Mouse (Mus musculus): ENCODE results near the gene Setd6. TPM values are rescaled to one million over a fixed set of nuclear protein-coding genes. Genes with fewer than 3 reads are reported as not detected.
A peak's percentile ranks its signal among the peaks of the same experiment; 100 is the strongest.

Setd6 gene
- polyA plus RNA-seq, 1 experiment from 2014 or later = 31.7 TPM

GRCm38 (mm10) chr8:95716546-95717335 is 1.1 kb downstream of the Setd6 start:
- Histone ChIP-seq H3K4me2 (replicated peaks) (peak overlapping the region; percentile 97), H3K36me3 (replicated peaks; ENCODE audit: control insufficient read depth, insufficient read depth) (peaks cover 60% of the 10 kb centered on the region), H3K4me1 (replicated peaks; ENCODE audit: control insufficient read depth, insufficient read depth, low read length) (peaks cover 13% of the 10 kb centered on the region), H3K9ac (peak overlapping the region; percentile 85), H3K27me3 (ENCODE audit: control insufficient read depth, insufficient read depth, low read length) (no peaks in the 10 kb centered on the region), H3K4me3 (replicated peaks; ENCODE audit: low read length) (peak overlapping the region; percentile 87), H3K27ac (no peak overlapping the region), H3K9me3 (ENCODE audit: control insufficient read depth, low read length) (no peaks in the 10 kb centered on the region)
- WGBS = 21% methylated on average over 21 of the region's 21 CpGs
- DNase-seq (ENCODE audit: low spot score) (no peak), ATAC-seq (ENCODE audit: low FRiP score) (no peak)

GRCm38 (mm10) chr8:95727625-95728024 is 11.9 kb downstream of the Setd6 start:
- H3K27ac ChIP-seq = no peak overlapping the region
- H3K4me2 ChIP-seq (replicated peaks) = no peak overlapping the region
- no peak overlapping the region for H3K4me3 ChIP-seq (replicated peaks; ENCODE audit: low read length)
- no peak for ATAC-seq (ENCODE audit: low FRiP score)
- WGBS = 96% methylated on average over 4 of the region's 4 CpGs
- no peaks in the 10 kb centered on the region for H3K9me3 ChIP-seq (ENCODE audit: control insufficient read depth, low read length)
- peaks cover 99% of the 10 kb centered on the region for H3K36me3 ChIP-seq (replicated peaks; ENCODE audit: control insufficient read depth, insufficient read depth)
- H3K9ac ChIP-seq = no peak overlapping the region
- H3K27me3 ChIP-seq (ENCODE audit: control insufficient read depth, insufficient read depth, low read length) = no peaks in the 10 kb centered on the region
- DNase-seq (ENCODE audit: low spot score) = no peak
- no peaks in the 10 kb centered on the region for H3K4me1 ChIP-seq (replicated peaks; ENCODE audit: control insufficient read depth, insufficient read depth, low read length)

GRCm38 (mm10) chr8:95738596-95738995 is 22.9 kb downstream of the Setd6 start:
- Histone ChIP-seq H3K36me3 (replicated peaks; ENCODE audit: control insufficient read depth, insufficient read depth) (peaks cover 95% of the 10 kb centered on the region), H3K4me1 (replicated peaks; ENCODE audit: control insufficient read depth, insufficient read depth, low read length) (no peaks in the 10 kb centered on the region), H3K4me2 (replicated peaks) (no peak overlapping the region), H3K9me3 (ENCODE audit: control insufficient read depth, low read length) (no peaks in the 10 kb centered on the region), H3K4me3 (replicated peaks; ENCODE audit: low read length) (no peak overlapping the region), H3K27me3 (ENCODE audit: control insufficient read depth, insufficient read depth, low read length) (no peaks in the 10 kb centered on the region), H3K9ac (no peak overlapping the region), H3K27ac (no peak overlapping the region)
- DNase-seq (ENCODE audit: low spot score) (peak; percentile 55), ATAC-seq (ENCODE audit: low FRiP score) (no peak)
- WGBS = 78% methylated on average over 7 of the region's 7 CpGs

- Histone ChIP-seq H3K9me3 (ENCODE audit: control insufficient read depth, low read length) (no peaks in the 10 kb centered on the region), H3K9ac (no peak overlapping the region), H3K4me3 (replicated peaks; ENCODE audit: low read length) (no peak overlapping the region), H3K36me3 (replicated peaks; ENCODE audit: control insufficient read depth, insufficient read depth) (peaks cover 97% of the 10 kb centered on the region), H3K27ac (no peak overlapping the region), H3K4me2 (replicated peaks) (no peak overlapping the region), H3K4me1 (replicated peaks; ENCODE audit: control insufficient read depth, insufficient read depth, low read length) (no peaks in the 10 kb centered on the region), H3K27me3 (ENCODE audit: control insufficient read depth, insufficient read depth, low read length) (no peaks in the 10 kb centered on the region)
- no peak for ATAC-seq (ENCODE audit: low FRiP score)
- 95% methylated on average over 7 of the region's 7 CpGs for WGBS
- no peak for DNase-seq (ENCODE audit: low spot score)
Measured at GRCm38 (mm10) chr8:95741732-95742131, 26.1 kb downstream of the Setd6 start.

GRCm38 (mm10) chr8:95748028-95748427 is 32.3 kb downstream of the Setd6 start:
- H3K4me3 ChIP-seq (replicated peaks; ENCODE audit: low read length) = no peak overlapping the region
- no peak overlapping the region for H3K9ac ChIP-seq
- H3K9me3 ChIP-seq (ENCODE audit: control insufficient read depth, low read length) = no peaks in the 10 kb centered on the region
- H3K27ac ChIP-seq = no peak overlapping the region
- no peak overlapping the region for H3K4me2 ChIP-seq (replicated peaks)
- H3K27me3 ChIP-seq (ENCODE audit: control insufficient read depth, insufficient read depth, low read length) = no peaks in the 10 kb centered on the region
- no peak for DNase-seq (ENCODE audit: low spot score)
- H3K4me1 ChIP-seq (replicated peaks; ENCODE audit: control insufficient read depth, insufficient read depth, low read length) = no peaks in the 10 kb centered on the region
- peaks cover 97% of the 10 kb centered on the region for H3K36me3 ChIP-seq (replicated peaks; ENCODE audit: control insufficient read depth, insufficient read depth)
- WGBS = 94% methylated on average over 4 of the region's 4 CpGs
- no peak for ATAC-seq (ENCODE audit: low FRiP score)

GRCm38 (mm10) chr8:95751924-95752323 is 36.2 kb downstream of the Setd6 start:
- Histone ChIP-seq H3K9me3 (ENCODE audit: control insufficient read depth, low read length) (no peaks in the 10 kb centered on the region), H3K36me3 (replicated peaks; ENCODE audit: control insufficient read depth, insufficient read depth) (peaks cover 93% of the 10 kb centered on the region), H3K4me1 (replicated peaks; ENCODE audit: control insufficient read depth, insufficient read depth, low read length) (no peaks in the 10 kb centered on the region), H3K4me3 (replicated peaks; ENCODE audit: low read length) (no peak overlapping the region), H3K4me2 (replicated peaks) (no peak overlapping the region), H3K9ac (no peak overlapping the region), H3K27me3 (ENCODE audit: control insufficient read depth, insufficient read depth, low read length) (no peaks in the 10 kb centered on the region), H3K27ac (no peak overlapping the region)
- WGBS = 100% methylated on average over 1 of the region's 1 CpGs
- DNase-seq (ENCODE audit: low spot score) (no peak), ATAC-seq (ENCODE audit: low FRiP score) (no peak)

- H3K9ac ChIP-seq = no peak overlapping the region
- H3K4me3 ChIP-seq (replicated peaks; ENCODE audit: low read length) = no peak overlapping the region
- WGBS = 94% methylated on average over 6 of the region's 6 CpGs
- DNase-seq (ENCODE audit: low spot score) = no peak
- ATAC-seq (ENCODE audit: low FRiP score) = no peak
- H3K27me3 ChIP-seq (ENCODE audit: control insufficient read depth, insufficient read depth, low read length) = no peaks in the 10 kb centered on the region
- H3K27ac ChIP-seq = no peak overlapping the region
- no peaks in the 10 kb centered on the region for H3K9me3 ChIP-seq (ENCODE audit: control insufficient read depth, low read length)
- no peak overlapping the region for H3K4me2 ChIP-seq (replicated peaks)
- H3K36me3 ChIP-seq (replicated peaks; ENCODE audit: control insufficient read depth, insufficient read depth) = peaks cover 94% of the 10 kb centered on the region
- no peaks in the 10 kb centered on the region for H3K4me1 ChIP-seq (replicated peaks; ENCODE audit: control insufficient read depth, insufficient read depth, low read length)
Measured at GRCm38 (mm10) chr8:95760323-95760722, 44.6 kb downstream of the Setd6 start.

GRCm38 (mm10) chr8:95764133-95764532 is 48.5 kb downstream of the Setd6 start:
- H3K4me3 ChIP-seq (replicated peaks; ENCODE audit: low read length) = no peak overlapping the region
- no peak for DNase-seq (ENCODE audit: low spot score)
- ATAC-seq (ENCODE audit: low FRiP score) = no peak
- H3K4me2 ChIP-seq (replicated peaks) = no peak overlapping the region
- no peaks in the 10 kb centered on the region for H3K4me1 ChIP-seq (replicated peaks; ENCODE audit: control insufficient read depth, insufficient read depth, low read length)
- peaks cover 95% of the 10 kb centered on the region for H3K36me3 ChIP-seq (replicated peaks; ENCODE audit: control insufficient read depth, insufficient read depth)
- H3K27ac ChIP-seq = no peak overlapping the region
- H3K9ac ChIP-seq = no peak overlapping the region
- H3K9me3 ChIP-seq (ENCODE audit: control insufficient read depth, low read length) = no peaks in the 10 kb centered on the region
- 90% methylated on average over 1 of the region's 1 CpGs for WGBS
- no peaks in the 10 kb centered on the region for H3K27me3 ChIP-seq (ENCODE audit: control insufficient read depth, insufficient read depth, low read length)
